Mouse (Mus musculus) liver, embryonic 14.5 days (tissue): Measurements from ENCODE around the gene Tubb2b.

Experiments
- CTCF ChIP-seq: IDR thresholded peaks from 2 replicates; pipeline ENCODE4 v1.5.1; 2016; ENCODE audit warnings: antibody characterized with exemption, low read depth, control low read depth
- EP300 ChIP-seq: IDR thresholded peaks from 2 replicates; pipeline ENCODE4 v1.6.1; 2016; ENCODE audit warnings: antibody characterized with exemption, low read depth

DNA sequence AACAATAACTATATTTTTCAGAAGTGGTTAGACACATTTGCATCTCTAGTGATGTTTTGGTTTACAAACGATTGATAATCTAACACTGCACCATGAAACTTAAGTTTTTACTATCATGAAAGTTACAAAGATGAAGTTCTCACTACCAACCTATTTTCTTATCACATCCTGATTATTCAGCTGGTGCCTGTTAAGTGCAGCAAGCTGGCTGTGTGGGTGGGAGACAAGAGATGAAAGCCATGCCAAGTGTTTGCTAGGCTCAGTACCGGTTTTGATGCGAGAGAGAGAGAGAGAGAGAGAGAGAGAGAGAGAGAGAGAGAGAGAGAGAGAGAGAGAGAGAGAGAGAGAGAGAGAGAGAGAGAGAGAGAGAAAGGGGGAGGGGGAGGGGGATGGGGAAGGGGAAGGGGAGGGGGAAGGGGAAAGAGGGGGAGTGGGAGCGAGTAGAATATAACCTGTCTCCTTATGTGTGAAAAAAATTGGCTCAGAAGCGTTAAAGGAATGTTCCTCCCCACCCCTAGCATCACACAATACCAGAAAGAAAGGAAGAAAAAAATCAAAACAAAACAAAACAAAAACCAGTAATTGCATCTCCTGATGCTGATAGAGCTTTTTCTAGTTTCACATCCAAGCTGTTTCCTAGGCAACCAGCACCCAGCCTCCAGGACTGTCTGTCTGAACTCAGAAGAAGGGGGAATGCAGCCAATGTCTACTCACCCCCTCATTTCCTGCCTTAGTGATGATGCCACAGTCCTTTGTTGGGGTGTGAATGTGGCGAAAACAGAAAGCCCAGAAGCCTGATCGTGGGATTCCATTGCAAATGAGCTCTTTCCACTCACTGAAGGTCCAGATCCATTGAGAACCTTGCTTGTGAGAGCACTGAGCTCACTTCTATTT, 34.5 kb downstream of the Tubb2b start:
- TF ChIP-seq CTCF (no peak), EP300 (no peak)
